Mouse (Mus musculus): ENCODE measurements at regions not wholly inside any gene's neighbourhood (a gene's known extent, or its start where the extent isn't known, plus 50 kb on each side); places are given as distances from the start of the nearest gene placed in this dataset.

DNA sequence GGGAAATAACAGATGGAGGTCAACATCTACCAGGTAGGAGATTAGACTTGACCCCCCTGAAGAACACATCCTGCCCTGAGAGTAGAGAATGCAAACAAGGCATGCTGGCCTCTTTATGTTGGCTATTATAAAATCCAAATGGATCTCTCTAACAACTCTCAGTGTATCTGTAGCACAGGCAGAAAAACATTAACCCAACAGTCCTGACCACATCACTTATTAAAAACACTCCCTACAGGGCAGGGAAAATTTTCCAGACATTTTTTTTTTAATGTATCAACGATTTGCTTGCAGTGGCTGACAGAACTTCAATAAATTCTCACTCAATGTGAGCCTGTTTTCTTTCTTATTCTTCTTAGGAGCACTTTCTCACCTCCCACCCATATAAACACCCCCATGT, 511.4 kb downstream of the Cdk5rap2 start:
- Histone ChIP-seq H3K27ac (ENCODE audit: insufficient read depth, low read length) (no peak overlapping the region), H3K4me3 (ENCODE audit: insufficient read depth, low read length) (no peak overlapping the region), H3K4me1 (ENCODE audit: control insufficient read depth, insufficient read depth, low read length) (no peaks in the 10 kb centered on the region)
- TF ChIP-seq CTCF (IDR thresholded peaks at IDR 0.05; ENCODE audit: borderline replicate concordance, insufficient read depth, low read length) (no peak), POLR2A (IDR thresholded peaks at IDR 0.05; ENCODE audit: low read depth, low read length) (no peak)

DNA sequence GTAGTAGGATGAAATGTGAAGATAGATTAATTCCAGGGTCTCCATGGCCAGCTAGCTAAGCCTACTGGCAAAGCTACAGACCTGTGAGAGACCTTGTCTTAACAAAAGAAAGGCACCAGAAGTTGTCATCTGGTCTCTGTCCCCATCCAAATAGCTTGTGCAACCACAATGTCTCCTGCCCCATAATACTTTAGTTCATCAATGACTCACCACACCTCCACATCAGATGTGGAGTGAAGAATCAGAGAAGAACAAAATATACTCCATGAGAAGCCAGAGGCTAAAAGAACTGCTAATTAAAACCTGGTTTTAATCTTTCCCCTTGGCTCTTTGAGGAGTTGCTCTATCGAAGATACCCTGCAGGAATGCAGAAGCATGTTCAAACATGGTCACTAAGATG, 514.1 kb downstream of the Cdk5rap2 start:
- H3K27ac ChIP-seq (ENCODE audit: insufficient read depth, low read length) = no peak overlapping the region
- no peak for TF ChIP-seq POLR2A (IDR thresholded peaks at IDR 0.05; ENCODE audit: low read depth, low read length)
- no peak overlapping the region for H3K4me3 ChIP-seq (ENCODE audit: insufficient read depth, low read length)
- H3K4me1 ChIP-seq (ENCODE audit: control insufficient read depth, insufficient read depth, low read length) = no peaks in the 10 kb centered on the region

DNA sequence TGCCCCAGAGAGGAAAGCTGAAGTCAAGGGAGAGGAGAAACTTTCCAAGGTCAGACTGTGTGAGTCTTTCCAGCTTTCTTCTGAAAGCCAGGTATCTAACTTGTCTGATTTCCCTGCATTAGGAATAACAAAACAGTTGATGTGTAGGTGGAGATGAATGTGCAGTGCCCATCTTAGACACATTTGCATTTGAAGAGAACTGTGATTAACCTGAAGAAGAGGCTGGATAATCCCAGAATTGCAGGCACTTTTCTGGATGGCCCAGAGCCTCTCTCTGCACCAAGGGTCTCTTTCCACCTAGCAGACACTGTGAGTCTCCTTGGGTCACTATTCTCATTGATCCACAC, 517.4 kb downstream of the Cdk5rap2 start:
- TF ChIP-seq CTCF (IDR thresholded peaks at IDR 0.05; ENCODE audit: borderline replicate concordance, insufficient read depth, low read length) = no peak
- no peak for TF ChIP-seq POLR2A (IDR thresholded peaks at IDR 0.05; ENCODE audit: low read depth, low read length)
- H3K4me3 ChIP-seq (ENCODE audit: insufficient read depth, low read length) = no peak overlapping the region
- no peak overlapping the region for H3K27ac ChIP-seq (ENCODE audit: insufficient read depth, low read length)
- H3K4me1 ChIP-seq (ENCODE audit: control insufficient read depth, insufficient read depth, low read length) = no peaks in the 10 kb centered on the region

DNA sequence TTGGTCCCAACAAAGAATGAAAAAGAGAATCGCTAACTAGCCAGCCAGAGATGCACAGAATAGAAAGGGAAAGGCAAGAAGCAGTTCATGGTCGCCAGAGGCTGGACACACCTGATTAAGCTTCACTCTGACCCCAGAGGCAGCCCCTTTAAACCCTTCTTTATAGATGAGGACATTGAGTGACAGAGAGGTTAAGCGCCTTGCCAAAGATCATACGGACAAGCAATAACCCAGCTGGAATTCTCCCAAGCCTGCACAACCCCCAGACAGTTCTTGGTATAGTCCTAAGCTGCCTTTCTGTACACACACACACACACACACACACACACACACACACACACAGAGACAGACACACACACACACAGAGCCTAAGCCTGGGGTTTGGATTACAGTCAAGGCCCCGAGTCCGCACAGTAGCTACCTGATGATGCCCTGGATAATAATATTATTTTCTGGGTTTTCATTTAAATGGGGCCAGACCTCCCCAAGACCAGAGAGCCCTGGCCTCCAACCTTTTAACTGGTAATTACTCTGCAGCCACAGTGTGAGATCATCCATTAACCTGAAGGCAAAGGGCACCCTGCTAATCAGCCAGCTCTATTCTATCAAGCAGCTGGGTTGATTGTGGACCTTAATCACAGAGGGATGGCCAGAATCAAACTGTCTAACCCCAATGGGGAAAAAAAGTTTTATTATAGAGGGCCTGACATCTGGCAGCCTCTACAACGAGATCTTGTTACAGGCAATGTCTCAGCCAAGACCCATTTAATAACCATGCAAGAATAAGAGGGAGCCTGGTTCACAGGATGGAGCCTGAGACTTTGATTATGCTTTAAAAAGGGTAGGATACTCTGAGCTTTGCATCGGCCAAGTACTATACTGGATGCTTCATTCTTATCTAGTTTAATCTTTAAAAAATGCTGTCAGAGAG, 518.1 kb downstream of the Cdk5rap2 start:
- Histone ChIP-seq H3K27ac (ENCODE audit: insufficient read depth, low read length) (no peak overlapping the region), H3K4me1 (ENCODE audit: control insufficient read depth, insufficient read depth, low read length) (no peaks in the 10 kb centered on the region), H3K4me3 (ENCODE audit: insufficient read depth, low read length) (no peak overlapping the region)
- TF ChIP-seq CTCF (IDR thresholded peaks at IDR 0.05; ENCODE audit: borderline replicate concordance, insufficient read depth, low read length) = no peak
- no peak for TF ChIP-seq POLR2A (IDR thresholded peaks at IDR 0.05; ENCODE audit: low read depth, low read length)

DNA sequence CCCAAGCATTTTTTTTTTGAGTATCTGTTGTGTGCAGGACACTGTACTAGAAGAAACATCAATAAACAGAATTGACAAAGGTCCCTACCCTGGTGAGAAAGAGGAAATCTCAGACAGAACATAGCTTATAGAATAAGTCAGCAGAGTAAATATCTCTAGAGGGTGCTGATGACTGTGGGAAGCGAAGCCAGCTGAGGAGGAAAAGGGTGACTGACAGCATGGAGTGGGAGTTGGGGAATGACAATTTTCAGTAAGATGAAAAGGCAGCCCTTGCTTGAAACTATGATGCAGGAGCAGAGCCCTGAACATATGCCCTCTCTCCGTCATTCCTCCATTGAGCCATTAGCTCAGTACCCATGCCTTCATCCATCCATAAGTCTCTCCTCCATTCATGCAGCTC, 519.6 kb downstream of the Cdk5rap2 start:
- Histone ChIP-seq H3K4me3 (ENCODE audit: insufficient read depth, low read length) (no peak overlapping the region), H3K4me1 (ENCODE audit: control insufficient read depth, insufficient read depth, low read length) (no peaks in the 10 kb centered on the region), H3K27ac (ENCODE audit: insufficient read depth, low read length) (no peak overlapping the region)
- TF ChIP-seq CTCF (IDR thresholded peaks at IDR 0.05; ENCODE audit: borderline replicate concordance, insufficient read depth, low read length) = no peak
- TF ChIP-seq POLR2A (IDR thresholded peaks at IDR 0.05; ENCODE audit: low read depth, low read length) = no peak

DNA sequence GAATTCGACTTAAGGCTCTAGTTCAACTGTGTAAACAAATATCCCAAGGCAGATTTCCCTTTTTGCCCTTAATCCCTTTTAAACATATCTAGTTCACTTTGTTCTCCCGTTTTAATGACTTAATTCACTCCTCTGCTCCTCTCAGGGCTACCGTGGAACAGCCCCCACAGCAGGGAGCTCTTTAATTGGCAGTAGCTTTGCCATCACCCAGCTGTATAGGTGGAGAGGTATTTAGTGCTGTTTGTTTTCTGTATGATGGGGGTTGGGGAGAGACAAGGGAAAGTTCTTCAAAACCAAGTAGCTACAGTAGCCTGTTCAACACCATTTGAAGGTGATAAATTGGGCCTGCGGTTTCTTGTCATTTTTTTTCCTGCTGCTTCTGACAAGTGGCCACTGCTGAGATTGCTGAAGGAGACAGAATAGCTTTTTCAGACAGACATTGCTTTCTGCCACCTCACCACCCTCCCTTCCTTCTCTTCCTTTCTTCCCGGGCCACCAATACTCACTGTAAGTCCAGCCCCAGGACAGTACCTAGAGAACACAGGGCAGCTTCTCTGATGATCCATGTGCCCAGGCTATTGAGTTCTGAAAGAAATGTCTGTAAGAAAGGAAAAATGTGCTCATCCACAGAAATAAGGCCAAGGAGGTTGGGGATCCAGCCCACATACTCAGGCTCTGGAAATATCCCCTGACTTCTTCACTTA, 520.2 kb downstream of the Cdk5rap2 start:
- no peak overlapping the region for H3K27ac ChIP-seq (ENCODE audit: insufficient read depth, low read length)
- H3K4me3 ChIP-seq (ENCODE audit: insufficient read depth, low read length) = no peak overlapping the region
- TF ChIP-seq POLR2A (IDR thresholded peaks at IDR 0.05; ENCODE audit: low read depth, low read length) (no peak), CTCF (IDR thresholded peaks at IDR 0.05; ENCODE audit: borderline replicate concordance, insufficient read depth, low read length) (no peak)
- H3K4me1 ChIP-seq (ENCODE audit: control insufficient read depth, insufficient read depth, low read length) = no peaks in the 10 kb centered on the region

DNA sequence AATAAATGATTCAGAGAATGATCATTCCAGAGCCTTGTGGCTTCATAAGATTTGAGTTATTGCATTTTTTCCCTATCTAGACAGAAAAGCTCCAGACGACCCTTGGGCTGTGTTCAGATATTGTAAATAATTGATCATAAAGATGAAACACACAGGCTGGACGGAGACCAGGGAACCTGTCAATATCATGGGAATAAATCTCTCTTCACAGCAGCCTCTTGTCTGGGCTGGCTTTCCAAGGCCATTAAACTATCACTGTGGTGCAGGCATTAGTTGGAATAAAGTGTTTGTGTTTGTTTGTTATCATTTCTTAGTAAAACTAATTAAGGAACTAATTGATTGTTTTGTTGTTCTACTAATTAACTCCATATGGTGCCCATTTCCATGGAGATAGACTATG, 533.5 kb downstream of the Cdk5rap2 start:
- TF ChIP-seq POLR2A (IDR thresholded peaks at IDR 0.05; ENCODE audit: low read depth, low read length) (no peak), CTCF (IDR thresholded peaks at IDR 0.05; ENCODE audit: borderline replicate concordance, insufficient read depth, low read length) (no peak)
- no peak overlapping the region for H3K27ac ChIP-seq (ENCODE audit: insufficient read depth, low read length)
- H3K4me3 ChIP-seq (ENCODE audit: insufficient read depth, low read length) = no peak overlapping the region
- H3K4me1 ChIP-seq (ENCODE audit: control insufficient read depth, insufficient read depth, low read length) = no peaks in the 10 kb centered on the region

DNA sequence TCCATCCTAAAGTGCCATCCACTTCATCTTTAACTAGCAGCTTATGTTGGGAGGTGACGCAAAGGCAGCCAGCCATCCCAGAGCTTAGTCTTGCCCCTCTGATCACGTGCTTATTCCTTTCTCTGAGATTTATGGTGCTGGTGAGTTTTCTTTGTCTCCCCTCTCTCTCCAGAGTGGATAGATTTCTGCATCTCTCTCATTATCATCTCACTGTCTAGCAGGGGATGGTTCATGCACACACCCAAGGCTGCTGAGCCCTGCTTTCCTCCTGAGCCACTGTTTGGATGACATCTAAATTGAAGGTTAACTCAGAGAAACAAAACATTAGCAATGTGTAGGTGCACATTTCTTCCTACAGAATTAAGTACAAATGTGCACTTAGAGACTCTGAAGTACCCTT, 539.6 kb downstream of the Cdk5rap2 start:
- no peak overlapping the region for H3K27ac ChIP-seq (ENCODE audit: insufficient read depth, low read length)
- H3K4me1 ChIP-seq (ENCODE audit: control insufficient read depth, insufficient read depth, low read length) = no peaks in the 10 kb centered on the region
- no peak overlapping the region for H3K4me3 ChIP-seq (ENCODE audit: insufficient read depth, low read length)
- TF ChIP-seq CTCF (IDR thresholded peaks at IDR 0.05; ENCODE audit: borderline replicate concordance, insufficient read depth, low read length) = no peak
- no peak for TF ChIP-seq POLR2A (IDR thresholded peaks at IDR 0.05; ENCODE audit: low read depth, low read length)

DNA sequence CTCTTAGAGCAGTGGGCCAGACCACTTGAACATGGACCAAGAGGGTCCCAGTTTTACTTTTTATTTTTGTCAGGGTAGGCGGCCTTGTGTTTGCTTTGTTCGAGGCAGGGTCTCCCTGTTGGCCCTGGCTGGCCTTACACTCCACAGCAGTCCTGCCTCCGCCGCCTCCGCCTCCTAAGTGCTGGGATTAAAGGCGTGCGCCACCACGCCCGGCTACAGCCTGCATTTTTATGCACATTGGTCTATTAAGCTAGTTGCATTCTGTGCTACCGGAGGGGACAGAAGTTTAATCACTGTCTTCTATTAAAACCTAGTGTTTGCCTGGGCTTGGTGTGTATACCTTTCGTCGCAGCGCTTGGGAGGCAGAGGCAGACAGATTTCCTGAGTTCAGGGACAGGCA, 555.2 kb downstream of the Cdk5rap2 start:
- no peak for TF ChIP-seq CTCF (IDR thresholded peaks at IDR 0.05; ENCODE audit: borderline replicate concordance, insufficient read depth, low read length)
- TF ChIP-seq POLR2A (IDR thresholded peaks at IDR 0.05; ENCODE audit: low read depth, low read length) = no peak
- H3K4me3 ChIP-seq (ENCODE audit: insufficient read depth, low read length) = no peak overlapping the region
- H3K4me1 ChIP-seq (ENCODE audit: control insufficient read depth, insufficient read depth, low read length) = no peaks in the 10 kb centered on the region
- no peak overlapping the region for H3K27ac ChIP-seq (ENCODE audit: insufficient read depth, low read length)

DNA sequence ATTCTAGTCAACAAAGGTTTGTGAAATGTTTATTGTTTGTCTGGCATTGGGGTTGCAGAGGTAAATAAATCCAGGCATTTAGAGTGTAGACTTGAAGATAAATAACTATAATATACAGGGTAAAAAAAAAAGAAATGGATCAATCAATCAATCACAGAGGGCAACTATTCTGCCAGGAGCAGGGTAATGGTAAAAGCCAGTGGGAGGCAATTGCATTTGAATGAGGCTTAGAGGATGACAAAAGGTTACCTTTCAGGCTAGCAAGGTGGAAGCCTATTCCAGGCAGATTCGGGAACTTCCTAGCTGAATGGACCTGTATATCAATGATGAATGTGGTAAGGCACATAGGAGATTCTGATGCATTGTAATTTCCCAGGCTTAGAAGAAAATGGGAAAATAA, 557.6 kb downstream of the Cdk5rap2 start:
- Histone ChIP-seq H3K4me3 (ENCODE audit: insufficient read depth, low read length) (no peak overlapping the region), H3K4me1 (ENCODE audit: control insufficient read depth, insufficient read depth, low read length) (no peaks in the 10 kb centered on the region), H3K27ac (ENCODE audit: insufficient read depth, low read length) (no peak overlapping the region)
- TF ChIP-seq POLR2A (IDR thresholded peaks at IDR 0.05; ENCODE audit: low read depth, low read length) (no peak), CTCF (IDR thresholded peaks at IDR 0.05; ENCODE audit: borderline replicate concordance, insufficient read depth, low read length) (no peak)

All from embryonic fibroblast, embryonic 13.5 days (primary cell).